Comparison of ENCODE assay signal across 8 mouse cellular contexts in genomic region chr17:84837780-84838179, GRCm38 (mm10). TPM values are rescaled to one million over a fixed set of nuclear protein-coding genes. Genes with fewer than 3 reads are reported as not detected.
DNase-seq lines count a peak whose midpoint lies in the region; ATAC-seq and TF ChIP-seq lines count a peak whose summit lies in the region.

No protein-coding gene starts in this region.

- H3K27ac ChIP-seq in forebrain, embryonic 14.5 days (ENCODE audit: low read depth, low read length): no peak overlapping the region
- no peak overlapping the region for H3K27ac ChIP-seq in hindbrain, embryonic 11.5 days (ENCODE audit: low read depth, low read length)
- H3K27ac ChIP-seq in lung, postnatal 0 days (ENCODE audit: low read length): no peak overlapping the region

- H3K4me1 ChIP-seq in forebrain, embryonic 14.5 days (ENCODE audit: control insufficient read depth, insufficient read depth, low read length): no peaks in the 10 kb centered on the region
- no peaks in the 10 kb centered on the region for H3K4me1 ChIP-seq in hindbrain, embryonic 11.5 days (replicated peaks; ENCODE audit: control insufficient read depth, insufficient read depth, low read length)
- H3K4me1 ChIP-seq in lung, postnatal 0 days (ENCODE audit: insufficient read depth, low read depth, low read length): no peaks in the 10 kb centered on the region

- no peak overlapping the region for H3K9ac ChIP-seq in forebrain, embryonic 14.5 days (ENCODE audit: low read length)
- no peak overlapping the region for H3K9ac ChIP-seq in hindbrain, embryonic 11.5 days (ENCODE audit: low read depth, low read length)
- H3K9ac ChIP-seq in lung, postnatal 0 days (replicated peaks; ENCODE audit: low read depth): no peak overlapping the region

- H3K36me3 ChIP-seq in forebrain, embryonic 14.5 days (ENCODE audit: control insufficient read depth, insufficient read depth, low read length): no peaks in the 10 kb centered on the region
- no peaks in the 10 kb centered on the region for H3K36me3 ChIP-seq in hindbrain, embryonic 11.5 days (ENCODE audit: control insufficient read depth, insufficient read depth, low read length)
- H3K36me3 ChIP-seq in lung, postnatal 0 days (ENCODE audit: insufficient read depth, low read length): no peaks in the 10 kb centered on the region

- H3K4me3 ChIP-seq in forebrain, embryonic 14.5 days (ENCODE audit: low read depth, low read length): no peak overlapping the region
- H3K4me3 ChIP-seq in hindbrain, embryonic 11.5 days (ENCODE audit: low read depth, low read length): no peak overlapping the region
- no peak overlapping the region for H3K4me3 ChIP-seq in lung, postnatal 0 days (ENCODE audit: low read depth, low read length)

- H3K27me3 ChIP-seq in forebrain, embryonic 14.5 days (replicated peaks; ENCODE audit: control insufficient read depth, insufficient read depth, low read length): no peaks in the 10 kb centered on the region
- no peaks in the 10 kb centered on the region for H3K27me3 ChIP-seq in hindbrain, embryonic 11.5 days (ENCODE audit: control insufficient read depth, insufficient read depth, low read length)
- no peaks in the 10 kb centered on the region for H3K27me3 ChIP-seq in lung, postnatal 0 days (replicated peaks; ENCODE audit: insufficient read depth, low read length)

- no peak overlapping the region for H3K4me2 ChIP-seq in forebrain, embryonic 14.5 days (ENCODE audit: low read length)
- H3K4me2 ChIP-seq in hindbrain, embryonic 11.5 days (replicated peaks; ENCODE audit: low read depth, low read length): no peak overlapping the region
- no peak overlapping the region for H3K4me2 ChIP-seq in lung, postnatal 0 days (replicated peaks; ENCODE audit: low read depth, low read length)

- peak; percentile 91 for TF ChIP-seq CTCF in lung, postnatal 0 days (IDR thresholded peaks at IDR 0.05)

- peak; percentile 86 for ATAC-seq in cerebellum, adult (ENCODE audit: insufficient number of reproducible peaks, low FRiP score, low TSS enrichment)
- peak; percentile 84 for ATAC-seq in forebrain, embryonic 14.5 days
- ATAC-seq in hindbrain, embryonic 11.5 days (ENCODE audit: low FRiP score): no peak
- ATAC-seq in lung, postnatal 0 days: peak; percentile 71

- peak; percentile 37 for DNase-seq in MEL-GATA-1-ER (ENCODE audit: extremely low read depth, low read depth)
- peak; percentile 89 for DNase-seq in forebrain, embryonic 14.5 days (ENCODE audit: low spot score)
- DNase-seq in hindbrain, embryonic 11.5 days (ENCODE audit: low spot score): peak; percentile 81
- peak; percentile 76 for DNase-seq in layer of hippocampus, adult 9-10 months (ENCODE audit: low spot score)
- peak; percentile 85 for DNase-seq in lung, postnatal 0 days (ENCODE audit: low spot score)
- peak; percentile 40 for DNase-seq in ovary, postnatal 36 days (ENCODE audit: low spot score)
- peak; percentile 53 to 57 for DNase-seq in thymus, postnatal 36 days

- WGBS in forebrain, embryonic 14.5 days: 0% methylated on average over 3 of the region's 3 CpGs
- WGBS in hindbrain, embryonic 11.5 days: 3% methylated on average over 3 of the region's 3 CpGs
- WGBS in lung, postnatal 0 days: 1% methylated on average over 3 of the region's 3 CpGs

- no peak for TF ChIP-seq EP300 in lung, postnatal 0 days (IDR thresholded peaks at IDR 0.05)

- H3K9me3 ChIP-seq in forebrain, embryonic 14.5 days (replicated peaks; ENCODE audit: control insufficient read depth, low read length): no peaks in the 10 kb centered on the region
- no peaks in the 10 kb centered on the region for H3K9me3 ChIP-seq in hindbrain, embryonic 11.5 days (ENCODE audit: control insufficient read depth, low read length)
- no peaks in the 10 kb centered on the region for H3K9me3 ChIP-seq in lung, postnatal 0 days (ENCODE audit: low read length)

RNA-seq across cellular contexts. Expression of gene Lrpprc, which starts 47.2 kb away (rescaled TPM):
- 29.9 and 38.7 TPM in 2 replicates for polyA plus RNA-seq in forebrain, embryonic 14.5 days (2014; fragmentation: Nextera tagmentation; extraction: Ambion mirVana)
- polyA plus RNA-seq in hindbrain, embryonic 11.5 days (2014; fragmentation: Nextera tagmentation; extraction: Ambion mirVana): 50.8 and 53.2 TPM in 2 replicates
- 11.2 and 12.1 TPM in 2 replicates for polyA plus RNA-seq in lung, postnatal 0 days (2015; fragmentation: Nextera tagmentation; extraction: Ambion mirVana)

Comparison
In these comparisons a context has a peak if more than half of its experiments do, and no peak if none do; other contexts are left out.
1. DNase-seq: peak in every context shown above with its lines; median percentile 89 in forebrain, embryonic 14.5 days; 85 in lung, postnatal 0 days; 81 in hindbrain, embryonic 11.5 days; 76 in layer of hippocampus, adult 9-10 months; 55 in thymus, postnatal 36 days; 40 in ovary, postnatal 36 days; 37 in MEL-GATA-1-ER.